Mouse (Mus musculus) spleen, postnatal 4 days (tissue): ENCODE data around the gene Tut1.

Source experiments
- DNase-seq, 2 experiments: peaks; one replicate each; pipeline ENCODE4 v3.0.0; 2022; ENCODE audit warnings: low spot score in 2 of 2

Tut1 gene

DNA sequence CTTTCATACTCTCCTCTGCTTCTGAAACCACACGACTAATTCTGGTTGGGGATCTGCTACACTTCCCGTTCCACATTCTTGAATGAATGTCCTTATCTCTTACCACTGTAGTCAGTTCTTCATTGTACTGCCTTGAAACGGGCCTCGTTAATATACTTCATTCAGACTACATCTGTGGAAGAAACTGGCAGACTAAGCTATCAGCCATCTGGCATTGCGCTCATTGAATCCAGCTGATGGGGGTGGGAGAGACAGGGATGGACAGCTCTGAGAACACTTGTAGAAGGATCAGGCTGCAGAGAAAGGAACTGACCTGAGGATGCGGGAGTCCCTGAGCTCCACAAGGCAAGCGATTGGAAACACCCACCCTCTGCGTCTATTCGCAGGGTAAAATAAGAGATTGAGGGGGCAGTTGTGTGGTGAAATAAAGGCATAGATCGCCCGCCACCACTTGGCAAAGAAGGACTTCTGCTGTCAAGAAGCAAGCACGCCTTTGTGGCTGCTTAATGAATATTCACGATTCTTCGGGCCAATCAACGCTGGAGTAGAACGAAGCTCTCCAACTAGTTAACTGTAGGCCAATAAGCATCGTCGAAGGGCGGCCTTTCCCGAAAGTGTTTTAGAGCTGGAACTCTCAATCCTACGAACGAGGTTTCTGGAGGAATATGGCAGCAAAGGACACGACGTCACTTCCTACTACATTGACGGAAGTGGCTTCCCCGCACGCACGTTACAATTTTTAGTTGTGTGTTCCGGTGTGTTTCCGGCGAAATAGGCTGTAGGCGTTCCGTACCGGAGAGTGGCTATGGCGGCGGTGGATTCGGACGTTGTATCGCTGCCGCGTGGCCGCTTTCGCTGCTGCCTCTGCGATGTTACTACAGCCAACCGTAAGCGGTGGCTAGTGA is at the start of gene Tut1:
TSS of gene Tut1 (plus strand) at position 713 of the 905 bp plus-strand sequence.
- peak; percentile 87 to 90 for DNase-seq

DNA sequence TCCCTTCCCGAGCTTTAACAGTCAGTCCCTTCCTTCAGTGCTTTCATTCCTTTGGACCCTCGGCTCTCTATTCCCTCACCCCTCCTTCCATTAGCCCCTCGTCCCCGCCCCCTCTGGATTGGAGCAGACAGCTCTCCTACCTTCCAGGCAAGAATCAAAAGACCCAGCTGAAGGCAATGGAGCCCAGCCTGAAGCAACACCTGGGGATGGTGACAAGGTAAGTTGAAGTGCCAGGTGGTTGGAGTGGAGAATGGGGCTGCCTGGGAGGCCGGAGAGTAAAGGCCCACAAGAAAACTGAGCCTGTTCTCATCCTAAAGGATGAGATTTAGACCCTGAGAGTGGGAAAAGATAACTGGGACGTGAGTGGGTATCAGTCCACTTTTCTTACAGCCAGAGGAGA is 45.1 kb upstream of the Tut1 start:
- DNase-seq = no peak

DNA sequence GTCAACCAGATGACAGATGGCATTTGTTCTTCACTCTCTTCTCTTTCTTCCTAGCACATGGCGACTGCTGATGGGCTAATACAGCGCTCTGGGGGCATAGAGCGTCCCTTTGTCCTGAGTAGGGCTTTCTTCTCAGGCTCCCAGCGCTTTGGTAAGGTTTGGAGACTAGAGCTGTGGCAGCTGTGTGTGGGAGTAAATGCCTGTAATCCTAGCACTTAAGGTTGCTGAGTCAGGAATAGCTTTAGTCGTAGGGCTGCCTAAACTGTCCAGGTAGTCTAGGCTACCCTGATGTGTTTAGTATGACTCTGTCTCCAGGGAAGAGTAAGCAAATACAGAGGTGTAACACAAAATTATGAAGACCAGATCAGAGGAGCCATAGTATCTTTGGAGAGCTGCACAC is 41.8 kb upstream of the Tut1 start:
- DNase-seq = no peak

DNA sequence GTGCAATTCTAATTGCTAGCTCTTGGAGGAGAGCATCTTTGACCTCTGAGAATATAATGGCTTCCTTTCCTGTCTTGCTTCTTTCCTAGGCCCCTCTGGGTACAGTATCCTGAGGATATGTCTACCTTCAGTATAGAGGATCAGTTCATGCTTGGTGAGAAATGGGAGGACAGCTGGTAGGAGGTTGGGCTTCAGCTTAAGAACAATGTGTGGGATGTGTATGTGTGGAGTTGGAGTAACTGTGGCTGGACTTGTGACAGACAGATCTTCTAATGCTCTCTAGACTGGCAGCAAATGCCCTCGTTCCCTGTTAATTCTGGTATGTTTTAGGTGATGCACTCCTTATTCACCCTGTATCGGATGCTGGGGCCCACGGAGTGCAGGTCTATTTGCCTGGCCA is 39.4 kb upstream of the Tut1 start:
- no peak for DNase-seq

DNA sequence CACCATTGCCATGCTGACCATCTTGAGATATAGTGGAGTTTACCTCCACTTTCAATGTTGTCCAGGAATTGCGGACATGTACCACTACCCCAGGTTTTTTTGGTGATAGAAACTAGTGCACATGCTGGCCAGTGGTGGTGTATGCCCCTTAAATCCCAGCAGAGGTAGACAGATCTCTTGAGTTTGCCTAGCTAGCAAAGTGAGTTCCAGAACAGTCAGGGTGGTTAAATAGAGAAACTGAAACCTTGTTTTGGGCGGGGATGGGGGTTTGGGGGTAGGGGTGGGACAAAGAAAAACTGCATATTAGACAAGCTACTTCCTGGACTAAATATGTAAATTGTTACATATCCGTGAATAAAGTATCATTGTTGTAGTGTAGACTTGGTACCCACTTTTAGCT is 34.6 kb upstream of the Tut1 start:
- no peak for DNase-seq

DNA sequence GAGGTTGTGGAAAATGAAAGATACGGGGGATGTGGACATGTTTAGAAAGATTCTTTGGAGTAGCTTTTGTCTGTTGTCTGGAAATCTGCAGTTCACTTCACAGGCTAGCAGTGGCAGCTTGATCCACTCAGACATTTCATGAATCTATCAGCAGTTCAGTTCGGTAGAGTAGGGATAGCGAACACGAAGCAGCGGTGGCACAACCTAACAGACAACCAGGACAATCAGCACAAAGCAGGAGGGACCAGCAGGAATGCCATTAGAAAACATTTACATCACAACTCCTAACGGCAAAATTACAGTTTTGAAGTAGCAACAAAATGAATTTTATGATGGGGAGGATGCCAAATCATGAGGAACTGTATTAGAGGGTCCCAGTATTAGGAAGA is 34.0 kb upstream of the Tut1 start:
- DNase-seq = no peak

DNA sequence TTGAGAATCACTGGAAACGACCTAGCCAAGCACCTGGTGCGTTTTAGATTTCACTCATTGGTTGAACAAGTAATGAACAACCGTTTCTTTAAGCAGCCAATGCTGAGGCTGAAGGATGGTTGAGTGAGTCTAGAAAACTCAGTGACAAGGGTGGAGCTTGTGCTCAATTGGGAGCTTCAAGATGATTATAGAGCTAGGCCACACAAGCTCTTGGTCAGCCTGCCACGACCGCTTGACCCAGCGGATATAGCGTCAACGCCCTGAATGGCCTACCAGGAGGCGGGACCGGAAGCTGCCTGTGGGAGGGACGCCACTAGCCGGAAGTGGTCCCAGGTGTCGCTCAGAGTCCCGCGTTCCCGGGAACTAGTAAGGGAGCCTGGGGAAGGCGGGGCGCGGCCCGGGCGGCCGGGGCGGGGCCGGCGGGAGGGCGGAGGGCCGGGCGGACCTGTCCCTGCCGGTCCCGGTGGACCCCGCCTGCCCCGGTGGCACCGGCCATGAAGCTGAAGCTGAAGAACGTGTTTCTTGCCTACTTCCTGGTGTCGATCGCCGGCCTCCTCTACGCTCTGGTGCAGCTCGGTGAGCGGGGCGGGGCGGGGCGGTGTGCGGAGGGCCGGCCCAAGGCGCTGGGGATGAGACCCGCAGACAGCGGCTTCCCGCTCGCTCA is 33.4 kb upstream of the Tut1 start, which contains the start of gene B3gat3:
TSS of gene B3gat3 (plus strand) at position 302 of the 664 bp plus-strand sequence.
- peak; percentile 89 to 92 for DNase-seq

DNA sequence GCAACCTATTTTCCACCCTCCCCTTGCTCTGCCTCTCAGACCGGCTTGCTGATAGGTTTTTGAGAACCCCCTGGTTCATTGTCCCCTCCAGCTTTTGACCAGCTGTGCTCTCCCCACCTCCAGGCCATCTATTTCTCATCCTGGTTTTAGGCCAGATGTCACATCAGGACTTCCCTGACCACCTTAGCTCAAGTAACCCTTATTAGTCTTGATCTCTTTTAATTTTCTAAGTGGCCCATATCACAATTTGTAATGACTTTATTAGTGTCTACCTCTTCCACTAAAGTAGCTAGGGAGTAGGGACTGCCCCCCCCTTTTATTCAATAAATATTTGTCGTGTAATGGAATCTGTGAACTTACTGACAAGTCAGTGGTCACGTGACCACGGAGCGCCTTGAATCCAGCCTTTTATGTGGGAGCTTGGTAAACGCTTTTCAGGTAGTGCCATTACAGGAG is 32.8 kb upstream of the Tut1 start:
- DNase-seq = peak in 1 of 2 experiments; percentile 31

DNA sequence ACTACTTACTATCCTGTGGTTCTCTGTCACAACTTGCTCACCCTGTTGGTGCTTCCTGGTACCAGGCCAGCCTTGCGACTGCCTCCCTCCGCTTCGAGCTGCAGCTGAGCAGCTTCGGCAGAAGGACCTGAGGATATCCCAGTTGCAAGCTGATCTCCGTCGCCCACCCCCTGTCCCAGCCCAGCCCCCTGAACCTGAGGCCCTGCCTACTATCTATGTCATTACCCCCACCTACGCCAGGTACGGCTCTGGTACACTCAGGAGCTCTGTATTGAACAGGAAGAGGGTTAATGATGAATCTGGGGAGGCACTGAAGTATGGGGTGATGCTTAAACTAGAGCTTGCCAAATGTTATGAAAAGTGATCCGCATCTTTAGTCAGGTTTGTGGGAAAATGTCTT is 31.9 kb upstream of the Tut1 start:
- no peak for DNase-seq

DNA sequence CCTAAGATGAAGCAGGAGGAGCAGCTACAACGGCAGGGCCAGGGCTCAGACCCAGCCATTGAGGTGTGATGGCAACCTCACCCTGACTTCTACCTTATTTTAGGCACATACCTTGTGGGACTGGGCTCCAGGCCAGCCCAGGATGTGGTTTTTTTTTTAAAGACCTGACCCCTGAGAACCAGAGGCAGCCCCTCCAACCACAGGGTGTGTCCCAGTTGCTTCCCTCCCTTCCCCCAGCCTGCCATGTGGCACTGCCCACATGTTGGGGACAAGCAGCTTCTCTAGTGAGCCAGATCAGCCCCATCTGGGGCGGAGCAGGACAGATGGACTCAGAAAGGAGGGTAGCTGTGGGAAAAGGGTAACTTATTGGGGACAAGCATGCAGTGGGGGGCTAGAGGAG is 26.9 kb upstream of the Tut1 start:
- DNase-seq = peak in 1 of 2 experiments; percentile 60

DNA sequence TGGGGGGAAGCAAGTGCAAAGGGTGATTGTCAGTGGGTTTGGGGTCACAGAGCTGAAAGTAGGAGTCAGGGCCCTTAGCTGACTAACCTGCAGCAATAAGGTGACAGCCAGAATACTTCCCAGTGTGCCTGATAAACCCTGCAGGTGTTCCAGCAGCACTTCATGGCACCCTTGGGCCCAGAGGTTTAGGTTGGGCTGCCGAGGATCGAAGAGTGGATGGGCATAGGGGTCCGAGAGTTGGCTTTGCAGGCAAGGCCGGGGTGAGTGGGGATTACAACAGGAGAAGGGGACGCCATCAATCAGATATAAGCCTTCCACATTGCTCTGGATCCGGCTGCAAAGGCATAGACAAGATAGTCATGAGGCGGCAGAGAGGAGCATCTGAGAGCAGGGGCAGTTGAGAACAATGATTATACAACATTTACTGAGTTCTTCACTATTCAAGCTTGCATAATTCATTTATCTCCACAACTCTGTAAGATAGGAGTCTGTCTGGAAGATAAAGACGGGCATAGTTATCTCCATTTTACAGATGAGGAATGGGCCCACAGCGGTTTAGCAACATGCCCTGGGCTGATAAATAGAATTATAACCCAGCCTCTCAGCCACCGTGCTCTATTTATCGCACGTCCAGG is 25.6 kb upstream of the Tut1 start:
- peak in 1 of 2 experiments; percentile 60 for DNase-seq

DNA sequence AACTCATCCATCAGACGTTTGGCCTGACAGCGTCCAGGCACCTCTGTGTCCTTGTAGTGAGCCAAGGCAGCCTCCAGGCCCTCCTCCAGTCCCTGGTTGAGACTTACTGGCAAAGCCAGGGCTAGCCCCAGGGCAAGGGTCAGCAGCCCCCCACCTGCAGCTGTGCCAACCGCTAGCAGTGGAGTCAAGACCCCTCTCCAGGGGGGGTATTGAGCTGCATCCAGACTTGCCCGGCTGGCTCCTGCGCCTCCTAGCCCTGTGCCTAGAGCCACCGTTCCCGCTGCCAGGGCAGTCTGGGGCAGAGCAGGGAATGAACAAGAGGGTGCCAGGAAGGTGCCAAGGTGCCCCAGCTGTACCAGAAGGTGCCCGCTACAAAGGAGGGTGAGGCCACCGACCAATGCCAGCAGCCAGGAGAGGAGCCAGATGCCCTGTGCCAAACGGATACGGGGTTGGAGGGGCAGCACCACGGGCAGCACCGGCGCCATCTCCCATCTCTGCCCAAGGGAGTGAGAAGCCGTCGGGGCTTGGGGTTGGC is 24.9 kb upstream of the Tut1 start:
- peak in 1 of 2 experiments; percentile 69 for DNase-seq

DNA sequence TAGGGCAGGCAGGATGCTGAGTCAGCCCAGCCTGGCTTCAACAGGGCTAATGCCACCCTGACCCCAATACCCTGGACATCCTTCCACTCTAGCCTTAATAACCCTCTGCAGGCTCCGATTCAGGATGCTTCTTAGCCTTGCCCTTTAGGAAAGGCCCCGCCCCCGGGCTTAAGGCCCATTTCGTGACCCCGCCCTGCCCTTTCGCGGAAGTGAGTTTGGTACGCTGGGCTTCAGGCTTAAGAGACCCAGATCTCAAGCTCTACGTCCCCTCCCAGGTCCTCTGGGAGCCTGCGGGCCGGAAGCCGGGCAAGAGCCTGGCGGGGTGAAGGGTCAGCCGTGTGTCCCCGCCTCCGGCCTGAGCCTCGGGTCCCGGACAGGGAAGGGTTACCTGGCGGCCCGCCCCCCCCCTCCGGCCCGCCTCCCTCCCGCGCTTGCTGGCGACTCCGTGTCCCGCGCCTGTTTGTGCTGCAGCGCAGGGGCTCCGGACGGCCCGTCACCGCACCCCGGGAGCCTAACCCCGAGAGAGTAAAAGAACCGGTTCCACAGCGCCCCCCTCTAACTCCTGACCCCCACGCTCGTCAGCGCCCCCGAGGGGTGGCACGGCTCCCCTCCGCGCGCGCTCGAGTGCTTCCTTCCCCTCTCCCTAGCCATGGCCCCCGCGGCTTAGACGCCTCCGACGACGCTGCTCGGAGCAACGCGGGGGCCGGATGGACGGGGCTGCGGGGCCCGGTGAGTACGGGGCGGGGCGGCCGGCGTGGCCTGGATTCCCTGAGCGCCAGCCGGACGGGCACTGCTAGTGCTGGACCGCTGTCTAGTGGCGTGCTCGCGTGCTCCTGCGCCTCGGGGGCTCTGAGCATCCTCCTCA is 24.2 kb upstream of the Tut1 start, which contains the start of the genes Rom1 and Eml3:
TSS of gene Rom1 (minus strand) at position 133 of the 865 bp plus-strand sequence.
TSS of gene Eml3 (plus strand) at position 329 of the 865 bp plus-strand sequence.
- DNase-seq = peak; percentile 88 to 93

DNA sequence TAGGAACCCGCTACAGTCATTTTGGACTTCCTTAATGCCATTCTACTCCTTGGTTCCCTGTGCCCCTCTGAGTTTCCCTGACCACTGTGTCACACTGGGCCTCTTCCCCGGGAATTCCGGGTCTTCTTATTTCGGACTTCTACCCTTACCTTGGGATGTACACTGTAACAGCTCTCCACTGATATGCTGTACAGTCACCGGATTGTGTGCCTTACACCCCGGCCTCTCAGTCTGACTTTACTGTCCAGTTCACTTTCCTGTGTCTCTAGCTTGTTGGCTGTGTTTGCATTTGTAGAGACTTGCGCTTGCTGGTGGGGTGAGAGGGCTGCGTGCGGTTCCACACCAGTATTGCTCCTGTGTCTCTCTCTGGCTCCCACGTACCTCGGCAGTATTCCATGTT is 23.5 kb upstream of the Tut1 start:
- peak in 1 of 2 experiments; percentile 67 for DNase-seq

DNA sequence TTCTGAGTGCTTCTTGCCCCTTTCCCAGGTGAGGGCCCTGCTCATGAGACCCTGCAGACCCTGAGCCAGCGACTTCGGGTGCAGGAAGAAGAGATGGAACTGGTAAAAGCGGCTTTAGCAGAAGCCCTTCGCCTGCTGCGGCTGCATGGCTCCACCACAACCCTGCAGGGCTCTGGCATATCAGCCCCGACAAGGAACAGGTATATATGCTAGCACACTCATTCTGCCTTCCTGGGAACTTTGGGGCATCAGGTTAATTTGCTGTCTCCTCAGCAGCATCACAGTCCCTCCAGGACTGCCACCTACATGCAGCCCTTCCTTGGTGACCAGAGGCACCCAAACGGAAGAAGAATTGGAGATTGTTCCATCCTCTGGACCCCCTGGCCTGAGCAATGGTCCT is 22.9 kb upstream of the Tut1 start:
- peak in 1 of 2 experiments; percentile 62 for DNase-seq

DNA sequence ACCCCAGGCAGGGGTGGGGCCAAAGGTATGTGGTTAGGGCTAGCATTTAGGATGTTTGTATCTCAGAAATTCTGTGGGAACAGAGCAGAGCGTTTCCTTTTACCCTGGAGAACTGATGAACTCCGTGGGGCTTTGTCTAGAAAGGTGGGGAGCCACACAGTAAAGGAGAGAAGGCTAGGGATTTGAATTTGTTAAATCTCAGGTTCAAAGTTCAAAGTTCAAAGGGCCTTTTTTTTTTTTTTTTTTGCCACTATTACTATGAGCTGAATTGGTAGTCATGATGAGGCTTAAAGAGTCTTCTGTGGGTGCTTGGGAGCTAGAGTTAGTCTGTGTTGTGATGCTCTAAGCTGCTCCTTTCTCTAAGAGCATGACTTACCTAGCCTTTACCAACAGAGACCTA is 16.9 kb upstream of the Tut1 start:
- no peak for DNase-seq

DNA sequence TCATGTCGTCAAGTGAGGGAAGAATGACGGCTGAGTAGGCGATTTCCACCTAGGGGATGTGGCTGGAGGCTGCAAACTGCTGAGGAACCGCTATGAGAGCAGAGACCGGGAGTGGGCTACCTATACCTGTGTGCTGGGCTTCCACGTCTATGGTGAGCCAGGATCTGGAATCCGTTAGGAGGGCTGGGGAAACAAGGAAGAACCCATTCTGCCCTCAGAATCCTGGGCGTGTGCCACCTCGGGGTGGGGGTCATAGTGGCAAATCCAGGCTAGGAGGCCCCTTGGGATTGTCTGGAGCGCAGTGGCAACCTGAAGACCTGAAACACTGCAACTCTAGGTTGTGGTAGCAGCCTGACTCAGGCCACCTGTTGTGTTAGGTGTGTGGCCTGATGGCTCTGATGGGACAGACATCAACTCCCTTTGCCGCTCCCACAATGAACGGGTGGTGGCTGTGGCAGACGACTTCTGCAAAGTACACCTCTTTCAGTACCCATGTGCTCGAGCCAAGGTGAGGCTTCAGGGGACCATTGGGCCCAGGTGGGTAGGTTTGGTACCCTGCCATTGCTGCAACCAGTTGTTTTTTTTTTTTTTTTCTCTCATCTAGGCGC is 13.0 kb upstream of the Tut1 start:
- DNase-seq = no peak

DNA sequence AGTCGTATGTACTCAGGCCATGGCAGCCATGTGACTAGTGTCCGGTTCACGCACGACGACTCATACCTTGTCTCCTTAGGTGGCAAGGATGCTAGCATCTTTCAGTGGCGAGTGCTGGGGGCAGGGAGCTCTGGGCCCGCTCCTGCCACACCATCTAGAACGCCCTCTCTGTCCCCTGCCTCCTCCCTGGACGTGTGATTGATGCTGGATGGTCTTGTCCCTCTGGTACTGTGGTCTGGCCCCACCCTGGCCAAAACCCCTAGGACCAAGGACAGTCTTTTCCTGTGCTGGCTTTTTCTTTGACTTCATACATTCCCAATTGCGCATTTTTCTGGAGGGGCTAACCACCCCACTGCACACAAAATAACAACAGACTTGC is 12.5 kb upstream of the Tut1 start:
- no peak for DNase-seq

DNA sequence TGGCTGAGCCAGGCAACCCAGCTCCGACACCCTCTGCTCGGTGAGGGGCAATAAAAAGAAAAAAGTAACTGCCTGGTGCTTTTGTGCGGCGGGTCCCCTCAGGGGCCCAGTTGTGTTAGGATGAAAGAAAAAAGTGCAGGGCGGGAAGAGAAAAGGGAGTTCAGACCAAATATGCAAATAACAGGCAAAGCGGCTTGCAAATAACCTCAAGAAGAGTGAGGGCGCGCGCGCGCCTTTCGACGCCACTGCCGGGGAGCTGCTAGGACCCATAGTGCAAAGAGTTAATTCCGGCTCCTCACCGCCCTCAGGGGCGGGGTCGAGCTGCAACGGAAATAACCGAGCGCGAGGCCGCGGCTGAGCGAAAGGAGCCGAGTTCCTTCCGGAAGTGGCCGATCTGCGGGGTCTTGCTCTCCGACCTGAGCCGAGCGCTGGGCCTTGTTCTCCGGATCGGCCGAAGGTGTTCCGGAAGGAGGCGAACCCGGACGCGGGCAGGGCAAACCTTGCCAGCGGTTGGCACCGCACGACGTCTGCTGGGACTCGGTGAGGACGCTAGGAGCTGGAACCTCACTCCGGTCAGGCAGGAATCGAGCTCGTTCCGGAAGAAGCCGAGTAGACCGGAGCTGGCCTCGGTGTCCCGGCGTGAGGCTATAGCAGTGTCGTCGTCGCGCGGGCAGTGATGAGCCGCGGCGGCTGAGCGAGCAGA is 12.0 kb upstream of the Tut1 start, which contains the start of gene Mta2:
TSS of gene Mta2 (plus strand) at position 361 of the 703 bp plus-strand sequence.
- DNase-seq = peak; percentile 96 to 97
